17 mouse cellular contexts compared by ENCODE assay signal in genomic region chr16:85854505-85854904, GRCm38 (mm10). TPM values are rescaled to one million over a fixed set of nuclear protein-coding genes. Genes with fewer than 3 reads are reported as not detected.
"Had no signal": no experiment of that assay in that cellular context is flagged by ENCODE, and none has a peak within 500 bp of the region (broad histone marks: within the 10 kb centered on the region; RNA-seq: fewer than 3 reads in every experiment).

No protein-coding gene starts in this region.

- H3K9ac ChIP-seq: neural tube, embryonic 13.5 days; neural tube, embryonic 15.5 days; stomach, embryonic 15.5 days had no signal

- H3K9me3 ChIP-seq: neural tube, embryonic 13.5 days; neural tube, embryonic 15.5 days; stomach, embryonic 15.5 days had no signal

- H3K4me2 ChIP-seq: neural tube, embryonic 13.5 days; neural tube, embryonic 15.5 days; stomach, embryonic 15.5 days had no signal

- H3K27ac ChIP-seq: neural tube, embryonic 13.5 days; neural tube, embryonic 15.5 days; stomach, embryonic 15.5 days; stomach, postnatal 0 days had no signal

- DNase-seq: retina, postnatal 1 day; right cerebral cortex, adult 18-20 months; right cerebral cortex, postnatal 14 days; right cerebral cortex, postnatal 25 days; right cerebral cortex, postnatal 4 days; spleen, adult 18-20 months; thymus, adult 18-20 months; thymus, adult 2 months; thymus, postnatal 14 days; thymus, postnatal 25 days; thymus, postnatal 36 days; thymus, postnatal 4 days had no signal

- H3K36me3 ChIP-seq: neural tube, embryonic 13.5 days; neural tube, embryonic 15.5 days; stomach, embryonic 15.5 days had no signal

- H3K4me1 ChIP-seq: neural tube, embryonic 13.5 days; neural tube, embryonic 15.5 days; stomach, embryonic 15.5 days had no signal

- H3K27me3 ChIP-seq: neural tube, embryonic 13.5 days; neural tube, embryonic 15.5 days; stomach, embryonic 15.5 days had no signal

- H3K4me3 ChIP-seq: neural tube, embryonic 13.5 days; neural tube, embryonic 15.5 days; stomach, embryonic 15.5 days had no signal

RNA-seq across cellular contexts. Expression of gene Adamts1, which starts 51.6 kb away (rescaled TPM):
- total RNA-seq: neutrophil, adult 5-6 weeks had no signal
